Comparison of ENCODE assay signal across 8 mouse cellular contexts in the genomic region with DNA sequence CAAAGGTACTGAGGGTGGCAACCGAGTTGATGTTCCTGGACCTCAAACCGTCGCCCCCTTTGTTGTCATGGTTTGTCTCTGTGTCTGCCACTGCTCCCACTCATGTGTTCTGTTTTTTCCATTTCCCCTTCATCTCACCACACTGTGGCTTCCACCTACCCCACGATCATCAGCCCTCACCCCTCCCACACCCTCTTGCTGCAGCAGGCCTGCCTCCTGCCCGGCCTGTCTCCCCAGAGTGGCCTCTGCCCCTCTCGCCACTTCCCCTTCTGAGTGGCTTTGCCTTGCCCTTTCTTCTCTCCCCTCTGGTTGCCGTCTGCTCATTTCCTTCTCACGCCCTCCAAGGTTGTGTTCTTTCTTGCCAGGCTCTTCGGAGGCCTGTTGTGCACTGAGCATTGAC.
A peak's percentile ranks its signal among the peaks of the same experiment; 100 is the strongest.
DNase-seq lines count a peak whose midpoint lies in the region; ATAC-seq lines count a peak whose summit lies in the region.

No protein-coding gene starts in this region.

- H3K9me3 ChIP-seq in hindbrain, embryonic 10.5 days = no peaks in the 10 kb centered on the region
- no peaks in the 10 kb centered on the region for H3K9me3 ChIP-seq in hindbrain, embryonic 14.5 days (ENCODE audit: control insufficient read depth, low read length)
- H3K9me3 ChIP-seq in megakaryocyte, embryonic 14.5 days = no peaks in the 10 kb centered on the region

- no peak for DNase-seq in hindbrain, embryonic 10.5 days (ENCODE audit: low spot score)
- DNase-seq in hindbrain, embryonic 14.5 days (ENCODE audit: low spot score) = no peak
- peak; percentile 37 to 44 for DNase-seq in CD8-positive naive resting alpha-beta T cell, adult 2 months (ENCODE audit: low read depth in 2 of 2, low spot score in 2 of 2)
- DNase-seq in thymus, postnatal 25 days = peak; percentile 50
- DNase-seq in urinary bladder, postnatal 4 days (ENCODE audit: low spot score in 2 of 2) = no peak
- no peak for DNase-seq in frontal cortex, adult 2 months (ENCODE audit: extremely low spot score in 1 of 2, low spot score in 1 of 2)

- H3K9ac ChIP-seq in hindbrain, embryonic 14.5 days = no peak overlapping the region

- H3K4me3 ChIP-seq in hindbrain, embryonic 10.5 days = no peak overlapping the region
- H3K4me3 ChIP-seq in hindbrain, embryonic 14.5 days (replicated peaks; ENCODE audit: low read length) = no peak overlapping the region
- H3K4me3 ChIP-seq in megakaryocyte, embryonic 14.5 days (replicated peaks) = peak overlapping the region; percentile 57

- 0 out of 2 replicates have a peak, but pooled peaks cover 10% of the 10 kb centered on the region for H3K4me1 ChIP-seq in hindbrain, embryonic 10.5 days (replicated peaks)
- peaks cover 7% of the 10 kb centered on the region; the same call in 1 of the 2 replicates for H3K4me1 ChIP-seq in hindbrain, embryonic 14.5 days (replicated peaks; ENCODE audit: control insufficient read depth, insufficient read depth, low read length)
- peaks cover 83% of the 10 kb centered on the region for H3K4me1 ChIP-seq in megakaryocyte, embryonic 14.5 days

- WGBS in hindbrain, embryonic 10.5 days = 83% methylated on average over 9 of the region's 9 CpGs
- WGBS in hindbrain, embryonic 14.5 days = 81% methylated on average over 9 of the region's 9 CpGs

- no peaks in the 10 kb centered on the region for H3K27me3 ChIP-seq in hindbrain, embryonic 10.5 days (ENCODE audit: insufficient read depth, poor library complexity, severe bottlenecking)
- H3K27me3 ChIP-seq in hindbrain, embryonic 14.5 days (ENCODE audit: control insufficient read depth, insufficient read depth, low read length) = no peaks in the 10 kb centered on the region
- H3K27me3 ChIP-seq in megakaryocyte, embryonic 14.5 days (replicated peaks) = no peaks in the 10 kb centered on the region

- H3K4me2 ChIP-seq in hindbrain, embryonic 14.5 days (replicated peaks) = no peak overlapping the region

- no peaks in the 10 kb centered on the region for H3K36me3 ChIP-seq in hindbrain, embryonic 10.5 days
- no peaks in the 10 kb centered on the region for H3K36me3 ChIP-seq in hindbrain, embryonic 14.5 days (replicated peaks; ENCODE audit: control insufficient read depth, insufficient read depth)
- H3K36me3 ChIP-seq in megakaryocyte, embryonic 14.5 days (replicated peaks; ENCODE audit: low read length) = no peaks in the 10 kb centered on the region

- no peak for ATAC-seq in hindbrain, embryonic 14.5 days (ENCODE audit: low FRiP score)
- peak; percentile 96 for ATAC-seq in hematopoietic stem cell, adult 5-6 weeks (replicated peaks in 1 of 2; ENCODE audit: insufficient read depth in 1 of 2, low FRiP score in 2 of 2, low TSS enrichment in 1 of 2, low read depth in 1 of 2, poor library complexity in 2 of 2, severe bottlenecking in 2 of 2)

- 0 out of 2 replicates have a peak overlapping the region, but pooled peaks have one; percentile 40 for H3K27ac ChIP-seq in hindbrain, embryonic 10.5 days
- no peak overlapping the region for H3K27ac ChIP-seq in hindbrain, embryonic 14.5 days

Comparison
In these comparisons a context has a peak if more than half of its experiments do, and no peak if none do; other contexts are left out.
1. DNase-seq: peak in CD8-positive naive resting alpha-beta T cell, adult 2 months (2 of 2) and thymus, postnatal 25 days (single experiment); none in hindbrain, embryonic 10.5 days (single experiment), hindbrain, embryonic 14.5 days (single experiment), urinary bladder, postnatal 4 days (0 of 2) and frontal cortex, adult 2 months (0 of 2).